Comparison of ENCODE assay signal across 16 mouse cellular contexts in the genomic region with DNA sequence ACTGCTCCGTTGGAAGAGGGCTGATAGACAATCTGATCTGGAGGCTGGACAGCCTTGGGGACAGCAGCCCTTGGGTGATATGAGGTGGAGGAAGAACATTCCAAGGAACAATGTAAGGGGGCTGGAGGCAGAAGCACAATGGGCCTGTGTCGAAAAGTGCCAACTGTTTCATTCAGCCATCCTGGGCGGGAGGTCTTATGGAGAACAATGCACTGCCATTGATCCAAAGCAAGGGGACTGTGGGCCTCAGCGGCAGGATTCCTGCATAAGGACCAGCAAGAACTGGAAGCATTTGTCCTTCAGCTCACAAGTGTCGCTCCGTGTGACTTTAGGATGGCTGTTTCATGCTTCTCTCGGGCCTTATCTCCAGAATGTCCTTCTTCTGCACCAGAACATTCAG. TPM values are rescaled to one million over a fixed set of nuclear protein-coding genes. Genes with fewer than 3 reads are reported as not detected.
DNase-seq lines count a peak whose midpoint lies in the region; ATAC-seq lines count a peak whose summit lies in the region.
"Had no signal": no experiment of that assay in that cellular context is flagged by ENCODE, and none has a peak within 500 bp of the region (broad histone marks: within the 10 kb centered on the region; RNA-seq: fewer than 3 reads in every experiment).

No protein-coding gene starts in this region.

- H3K4me2 ChIP-seq in forebrain, embryonic 13.5 days: no peak overlapping the region
- no peak overlapping the region for H3K4me2 ChIP-seq in forebrain, embryonic 11.5 days (ENCODE audit: low read depth, low read length, severe bottlenecking)
- no peak overlapping the region for H3K4me2 ChIP-seq in hindbrain, embryonic 13.5 days
- H3K4me2 ChIP-seq in kidney, embryonic 16.5 days (replicated peaks; ENCODE audit: low read depth, low read length): no peak overlapping the region
- H3K4me2 ChIP-seq: hindbrain, embryonic 14.5 days; liver, embryonic 11.5 days; lung, embryonic 14.5 days had no signal

- 14% methylated on average over 7 of the region's 7 CpGs for WGBS in forebrain, embryonic 13.5 days
- WGBS in forebrain, embryonic 11.5 days: 24% methylated on average over 7 of the region's 7 CpGs
- WGBS in hindbrain, embryonic 10.5 days: 28% methylated on average over 7 of the region's 7 CpGs
- WGBS in hindbrain, embryonic 13.5 days: 15% methylated on average over 7 of the region's 7 CpGs
- 75% methylated on average over 7 of the region's 7 CpGs for WGBS in kidney, embryonic 16.5 days

- ATAC-seq in forebrain, embryonic 13.5 days: no peak
- no peak for ATAC-seq in forebrain, embryonic 11.5 days (replicated peaks; ENCODE audit: low FRiP score)
- no peak for ATAC-seq in hindbrain, embryonic 13.5 days (ENCODE audit: low FRiP score)
- no peak for ATAC-seq in kidney, embryonic 16.5 days (ENCODE audit: low FRiP score, low TSS enrichment)

- peaks cover 16% of the 10 kb centered on the region for H3K4me1 ChIP-seq in forebrain, embryonic 13.5 days
- H3K4me1 ChIP-seq in forebrain, embryonic 11.5 days (replicated peaks; ENCODE audit: control insufficient read depth, insufficient read depth, low read length): peaks cover 6% of the 10 kb centered on the region
- H3K4me1 ChIP-seq in hindbrain, embryonic 10.5 days (replicated peaks): peaks cover 44% of the 10 kb centered on the region
- H3K4me1 ChIP-seq in hindbrain, embryonic 13.5 days (replicated peaks): peaks cover 10% of the 10 kb centered on the region
- H3K4me1 ChIP-seq in kidney, embryonic 16.5 days (ENCODE audit: insufficient read depth, low read length): peaks cover 3% of the 10 kb centered on the region; the same call in 1 of the 2 replicates

- no peak for DNase-seq in forebrain, embryonic 11.5 days (ENCODE audit: low spot score)
- DNase-seq in hindbrain, embryonic 10.5 days (ENCODE audit: low spot score): peak; percentile 48
- peak; percentile 76 for DNase-seq in R1 (ENCODE audit: low read depth, low spot score)
- DNase-seq in retina, embryonic 14.5 days (ENCODE audit: low spot score): peak; percentile 60
- DNase-seq: adrenal gland, postnatal 10 days; cerebellum, adult 8-10 months; gastrocnemius, postnatal 14 days; kidney, adult 2 months; lung, embryonic 14.5 days; thymus, postnatal 14 days had no signal

- no peak overlapping the region for H3K4me3 ChIP-seq in forebrain, embryonic 13.5 days
- no peak overlapping the region for H3K4me3 ChIP-seq in forebrain, embryonic 11.5 days (ENCODE audit: low read depth, low read length)
- no peak overlapping the region for H3K4me3 ChIP-seq in hindbrain, embryonic 10.5 days
- H3K4me3 ChIP-seq in hindbrain, embryonic 13.5 days: no peak overlapping the region
- H3K4me3 ChIP-seq in kidney, embryonic 16.5 days (ENCODE audit: low read length): no peak overlapping the region

- H3K27ac ChIP-seq in forebrain, embryonic 13.5 days: peak overlapping the region; percentile 44; the same call in 1 of the 2 replicates
- H3K27ac ChIP-seq in forebrain, embryonic 11.5 days (ENCODE audit: low read depth, low read length): no peak overlapping the region
- peak overlapping the region; percentile 81 for H3K27ac ChIP-seq in hindbrain, embryonic 10.5 days
- H3K27ac ChIP-seq in hindbrain, embryonic 13.5 days: no peak overlapping the region
- H3K27ac ChIP-seq in kidney, embryonic 16.5 days (ENCODE audit: low read length): no peak overlapping the region
- H3K27ac ChIP-seq: hindbrain, embryonic 14.5 days; macrophage had no signal

- no peaks in the 10 kb centered on the region for H3K9me3 ChIP-seq in forebrain, embryonic 13.5 days (replicated peaks)
- H3K9me3 ChIP-seq in forebrain, embryonic 11.5 days (ENCODE audit: control insufficient read depth, low read length): no peaks in the 10 kb centered on the region
- H3K9me3 ChIP-seq in hindbrain, embryonic 10.5 days: no peaks in the 10 kb centered on the region
- no peaks in the 10 kb centered on the region for H3K9me3 ChIP-seq in hindbrain, embryonic 13.5 days
- H3K9me3 ChIP-seq in kidney, embryonic 16.5 days (ENCODE audit: low read length): no peaks in the 10 kb centered on the region

- no peaks in the 10 kb centered on the region for H3K27me3 ChIP-seq in forebrain, embryonic 13.5 days
- no peaks in the 10 kb centered on the region for H3K27me3 ChIP-seq in forebrain, embryonic 11.5 days (ENCODE audit: control insufficient read depth, insufficient read depth, low read length)
- no peaks in the 10 kb centered on the region for H3K27me3 ChIP-seq in hindbrain, embryonic 10.5 days (ENCODE audit: insufficient read depth, poor library complexity, severe bottlenecking)
- H3K27me3 ChIP-seq in hindbrain, embryonic 13.5 days: no peaks in the 10 kb centered on the region
- H3K27me3 ChIP-seq in kidney, embryonic 16.5 days (ENCODE audit: insufficient read depth, low read length): no peaks in the 10 kb centered on the region

- no peak overlapping the region for H3K9ac ChIP-seq in forebrain, embryonic 13.5 days
- no peak overlapping the region for H3K9ac ChIP-seq in forebrain, embryonic 11.5 days (ENCODE audit: low read length)
- no peak overlapping the region for H3K9ac ChIP-seq in hindbrain, embryonic 13.5 days
- H3K9ac ChIP-seq in kidney, embryonic 16.5 days (replicated peaks; ENCODE audit: low read length): no peak overlapping the region
- H3K9ac ChIP-seq: hindbrain, embryonic 14.5 days; lung, embryonic 14.5 days had no signal

- H3K36me3 ChIP-seq in forebrain, embryonic 13.5 days (ENCODE audit: poor library complexity, severe bottlenecking): no peaks in the 10 kb centered on the region
- H3K36me3 ChIP-seq in forebrain, embryonic 11.5 days (ENCODE audit: control insufficient read depth, insufficient read depth, low read length): no peaks in the 10 kb centered on the region
- H3K36me3 ChIP-seq in hindbrain, embryonic 10.5 days: no peaks in the 10 kb centered on the region
- no peaks in the 10 kb centered on the region for H3K36me3 ChIP-seq in hindbrain, embryonic 13.5 days
- H3K36me3 ChIP-seq in kidney, embryonic 16.5 days (ENCODE audit: insufficient read depth, low read length): no peaks in the 10 kb centered on the region

RNA-seq across cellular contexts. Expression of gene Qk, which starts 54.7 kb away (rescaled TPM):
- 54.1 and 56.1 TPM in 2 replicates for polyA plus RNA-seq in forebrain, embryonic 13.5 days (2015; fragmentation: Nextera tagmentation; extraction: Ambion mirVana)
- polyA plus RNA-seq in forebrain, embryonic 11.5 days (2014; fragmentation: Nextera tagmentation; extraction: Ambion mirVana): 64.6 and 66.1 TPM in 2 replicates
- 34.6 and 41.4 TPM in 2 replicates for polyA plus RNA-seq in hindbrain, embryonic 10.5 days (2016; fragmentation: Nextera tagmentation; extraction: Ambion mirVana)
- 47.6 and 52.5 TPM in 2 replicates for polyA plus RNA-seq in hindbrain, embryonic 13.5 days (2015; fragmentation: Nextera tagmentation; extraction: Ambion mirVana)
- polyA plus RNA-seq in kidney, embryonic 16.5 days (2015; fragmentation: Nextera tagmentation; extraction: Ambion mirVana): 22.5 and 30.5 TPM in 2 replicates

Comparison
In these comparisons a context has a peak if more than half of its experiments do, and no peak if none do; other contexts are left out.
1. H3K27ac ChIP-seq: peak in forebrain, embryonic 13.5 days (single experiment) and hindbrain, embryonic 10.5 days (single experiment); none in forebrain, embryonic 11.5 days (single experiment), hindbrain, embryonic 13.5 days (single experiment) and kidney, embryonic 16.5 days (single experiment).